Mouse (Mus musculus) lung, embryonic 14.5 days (tissue): ENCODE results near the gene Rbbp4. TPM values are rescaled to one million over a fixed set of nuclear protein-coding genes. Genes with fewer than 3 reads are reported as not detected.
A peak's percentile ranks its signal among the peaks of the same experiment; 100 is the strongest.

Experiments used
- ATAC-seq: fragments of 200-750 bp; cut with Nextera tagmentation; 2 replicates; pipeline ENCODE4 v1.8.0; 2017; ENCODE audit warnings: mild to moderate bottlenecking, moderate TSS enrichment, moderate library complexity; ENCODE audit not compliant: insufficient read depth
- DNase-seq: peaks from one replicate; pipeline ENCODE4 v3.0.0-alpha.2; 2015
- H3K27ac ChIP-seq: fragments of 300-500 bp; sonication (generic); 2 replicates; pipeline ENCODE4 v1.5.1; 2014; ENCODE audit warnings: low read depth, mild to moderate bottlenecking, moderate library complexity
- H3K27me3 ChIP-seq: fragments of 300-500 bp; sonication (generic); 2 replicates; pipeline ENCODE4 v1.6.1; 2014; ENCODE audit warnings: low read length, control low read depth; ENCODE audit not compliant: insufficient read depth
- H3K36me3 ChIP-seq: fragments of 300-500 bp; sonication (generic); 2 replicates; pipeline ENCODE4 v1.6.1; 2014; ENCODE audit warnings: control low read depth; ENCODE audit not compliant: insufficient read depth
- H3K4me1 ChIP-seq: fragments of 300-500 bp; sonication (generic); 2 replicates; pipeline ENCODE4 v1.6.1; 2014; ENCODE audit warnings: antibody characterized with exemption, control low read depth; ENCODE audit not compliant: insufficient read depth
- H3K4me2 ChIP-seq: fragments of 300-500 bp; sonication (generic); 2 replicates; pipeline ENCODE4 v1.6.1; 2014; ENCODE audit warnings: mild to moderate bottlenecking
- H3K4me3 ChIP-seq: fragments of 300-500 bp; sonication (generic); 2 replicates; pipeline ENCODE4 v1.5.1; 2014; ENCODE audit warnings: low read depth, low read length
- H3K9ac ChIP-seq: fragments of 300-500 bp; sonication (generic); 2 replicates; pipeline ENCODE4 v1.6.1; 2014
- H3K9me3 ChIP-seq: fragments of 300-500 bp; sonication (generic); 2 replicates; pipeline ENCODE4 v1.6.1; 2016; ENCODE audit warnings: low read depth, low read length, control low read depth
- CTCF ChIP-seq: IDR thresholded peaks from 2 replicates; pipeline ENCODE4 v1.5.1; 2016; ENCODE audit warnings: antibody characterized with exemption, low read depth
- WGBS: fragments of 180-500 bp; shearing (Covaris S2); extraction: QIAGEN DNeasy Blood & Tissue Kit; methylation state at CpG from one replicate; pipeline ENCODE4 v1.1.7; 2014; 5-methylcytosine and 5-hydroxymethylcytosine counted together
- polyA plus RNA-seq: library from polyadenylated mRNA; unstranded; fragments of >200 nt; fragmentation: Nextera tagmentation; extraction: Ambion mirVana; gene quantifications from 2 replicates; pipeline ENCODE4 v1.2.1, GENCODE M21; 2014

Rbbp4 gene
- polyA plus RNA-seq, 1 experiment from 2014 or later = 387 TPM

DNA sequence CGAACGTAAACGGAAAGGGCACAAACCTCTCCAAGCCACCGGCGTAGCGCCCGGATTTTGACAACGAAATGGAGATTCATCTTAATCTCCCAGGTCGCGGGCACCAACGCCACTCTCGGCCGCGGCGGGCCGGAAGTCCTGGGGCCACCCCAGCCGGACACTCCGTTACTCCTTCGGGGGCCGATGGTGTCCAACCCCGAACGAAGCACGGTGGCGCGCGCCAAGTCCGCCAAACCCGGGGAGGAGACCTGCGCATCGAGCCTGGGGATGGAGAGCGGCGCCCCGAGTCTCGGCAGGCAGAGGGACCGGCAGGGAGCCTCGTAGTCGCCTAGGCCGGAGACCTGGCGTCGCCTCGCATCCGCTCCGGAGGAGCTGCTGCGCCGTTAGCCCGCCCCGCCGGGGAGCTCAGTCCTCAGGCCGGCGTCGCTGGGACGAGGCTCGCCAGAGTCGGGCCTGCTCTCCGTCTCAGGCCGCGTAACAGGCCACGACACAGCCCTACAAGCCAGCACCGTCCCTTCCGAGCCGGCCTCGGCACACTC lies 424 bp downstream of the Rbbp4 start:
- Histone ChIP-seq H3K4me1 (peaks cover 8% of the 10 kb centered on the region; the same call in 1 of the 2 replicates), H3K4me2 (peak overlapping the region; percentile 65), H3K9ac (peak overlapping the region; percentile 96), H3K9me3 (no peaks in the 10 kb centered on the region), H3K36me3 (peaks cover 39% of the 10 kb centered on the region), H3K27ac (peak overlapping the region; percentile 99), H3K27me3 (no peaks in the 10 kb centered on the region), H3K4me3 (peak overlapping the region; percentile 97)
- DNase-seq (peak; percentile 71), ATAC-seq (peak; percentile 45)
- under 1% methylated on average over 62 of the region's 62 CpGs for WGBS
- no peak for TF ChIP-seq CTCF

DNA sequence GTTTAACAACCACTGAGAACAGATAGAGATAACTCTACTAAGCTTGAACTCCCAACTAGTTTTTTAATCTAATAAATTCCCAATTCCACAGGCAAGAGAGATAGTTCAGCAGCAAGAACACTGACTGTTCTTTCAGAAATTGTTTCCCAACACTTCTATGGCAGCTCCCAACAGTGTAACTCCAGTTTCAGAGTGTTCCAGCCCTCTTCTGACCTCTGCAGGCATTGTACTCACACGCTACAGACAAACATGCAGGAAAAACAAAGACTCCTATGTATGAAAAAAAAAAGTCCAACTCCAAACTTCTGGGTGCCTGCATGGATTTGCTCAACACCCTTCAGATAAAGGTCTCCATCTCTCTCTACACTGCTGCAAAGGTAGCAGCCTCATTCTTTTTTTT lies 2.3 kb downstream of the Rbbp4 start:
- Histone ChIP-seq H3K36me3 (peaks cover 56% of the 10 kb centered on the region), H3K4me2 (peak overlapping the region; percentile 65), H3K9ac (peak overlapping the region; percentile 27), H3K4me3 (peak overlapping the region; percentile 97), H3K27ac (no peak overlapping the region), H3K27me3 (no peaks in the 10 kb centered on the region), H3K4me1 (peaks cover 8% of the 10 kb centered on the region; the same call in 1 of the 2 replicates), H3K9me3 (no peaks in the 10 kb centered on the region)
- TF ChIP-seq CTCF = no peak
- ATAC-seq = no peak
- no peak for DNase-seq
- WGBS = 33% methylated on average over 1 of the region's 1 CpGs

DNA sequence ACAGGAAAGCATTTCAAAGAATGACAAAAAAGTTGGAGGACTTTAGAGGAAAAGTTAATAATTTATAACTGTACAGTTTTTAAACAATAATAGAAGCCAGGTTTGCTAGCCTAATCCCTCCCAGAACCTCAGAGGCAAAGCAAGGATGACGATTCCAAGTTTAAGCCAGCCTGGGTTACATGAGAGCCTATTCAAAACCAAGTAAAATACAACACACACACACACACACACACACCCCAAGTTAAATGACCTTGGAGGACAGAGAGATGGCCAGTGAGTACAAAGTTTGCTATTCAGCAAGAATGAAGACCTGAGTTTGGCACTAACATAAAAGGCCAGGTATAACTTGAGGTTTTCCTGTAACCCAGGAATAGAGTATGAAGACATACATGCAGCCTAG lies 9.0 kb downstream of the Rbbp4 start:
- no peak for TF ChIP-seq CTCF
- Histone ChIP-seq H3K4me3 (no peak overlapping the region), H3K4me1 (no peaks in the 10 kb centered on the region), H3K4me2 (no peak overlapping the region), H3K9ac (no peak overlapping the region), H3K9me3 (no peaks in the 10 kb centered on the region), H3K27ac (no peak overlapping the region), H3K27me3 (no peaks in the 10 kb centered on the region), H3K36me3 (peaks cover 88% of the 10 kb centered on the region)
- whole genome bisulfite sequencing = 51% methylated on average over 1 of the region's 1 CpGs
- no peak for DNase-seq
- no peak for ATAC-seq

DNA sequence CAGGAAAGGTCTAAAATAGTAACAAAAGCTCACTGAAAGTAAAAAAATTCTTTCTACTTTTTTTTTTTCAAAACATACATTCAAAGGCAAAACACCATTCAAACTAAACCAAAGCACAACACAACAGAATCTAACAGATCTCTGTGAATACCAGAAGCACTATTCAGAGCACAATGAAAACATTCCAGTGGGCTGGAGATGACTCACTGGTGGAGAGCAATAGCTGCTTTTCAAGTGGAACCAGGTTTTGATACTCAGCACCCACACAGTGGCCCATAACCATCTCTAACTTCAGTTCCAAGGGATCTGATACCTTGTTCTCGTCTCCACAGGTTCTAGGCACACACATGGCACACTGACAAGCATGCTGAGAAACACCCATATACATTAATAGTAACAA lies 10.4 kb downstream of the Rbbp4 start:
- TF ChIP-seq CTCF = no peak
- Histone ChIP-seq H3K27me3 (no peaks in the 10 kb centered on the region), H3K4me2 (no peak overlapping the region), H3K4me3 (no peak overlapping the region), H3K36me3 (peaks cover 90% of the 10 kb centered on the region), H3K4me1 (no peaks in the 10 kb centered on the region), H3K27ac (no peak overlapping the region), H3K9me3 (no peaks in the 10 kb centered on the region), H3K9ac (no peak overlapping the region)
- no peak for DNase-seq
- no peak for ATAC-seq
- 71% methylated on average over 1 of the region's 1 CpGs for WGBS

DNA sequence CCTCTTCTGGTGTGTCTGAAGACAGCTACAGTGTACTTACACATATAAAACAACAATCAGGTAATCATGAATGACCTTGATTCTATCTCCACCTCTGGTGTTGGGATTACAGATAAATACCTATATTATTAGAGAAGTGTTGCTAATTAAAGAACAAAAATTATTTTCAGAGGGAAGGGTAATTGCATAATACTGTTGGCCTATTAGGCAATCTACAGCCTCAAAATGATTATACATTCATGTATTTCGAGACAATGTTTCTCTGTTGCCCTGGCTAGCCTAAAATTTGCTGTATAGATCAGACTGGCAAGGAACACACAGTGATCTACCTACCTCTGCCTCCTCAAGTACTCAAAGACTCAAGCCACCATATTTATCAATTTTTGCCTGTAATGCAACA lies 11.7 kb downstream of the Rbbp4 start:
- no peaks in the 10 kb centered on the region for H3K27me3 ChIP-seq
- H3K4me3 ChIP-seq = no peak overlapping the region
- 78% methylated on average over 1 of the region's 1 CpGs for WGBS
- no peak for TF ChIP-seq CTCF
- ATAC-seq = no peak
- no peak overlapping the region for H3K4me2 ChIP-seq
- no peak overlapping the region for H3K9ac ChIP-seq
- peaks cover 91% of the 10 kb centered on the region for H3K36me3 ChIP-seq
- H3K27ac ChIP-seq = no peak overlapping the region
- H3K4me1 ChIP-seq = no peaks in the 10 kb centered on the region
- H3K9me3 ChIP-seq = no peaks in the 10 kb centered on the region
- DNase-seq = no peak

DNA sequence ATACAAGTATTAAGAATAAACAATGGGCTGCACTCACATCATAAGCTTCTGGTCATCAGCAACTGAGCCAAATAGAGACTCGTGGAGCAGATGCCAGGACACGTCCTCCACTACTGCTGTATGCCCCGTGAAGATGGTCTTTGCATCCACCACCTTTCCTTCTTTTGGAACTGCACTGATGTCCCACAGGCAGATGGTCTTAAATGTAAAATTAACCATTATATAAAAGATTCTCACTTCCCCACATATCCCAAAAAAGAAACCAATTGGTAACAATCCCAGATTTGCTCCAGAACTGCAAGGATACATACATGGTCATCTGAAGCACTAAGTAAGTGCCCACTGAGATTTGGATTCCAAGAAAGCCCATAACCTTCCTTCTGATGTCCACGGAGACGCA lies 13.1 kb downstream of the Rbbp4 start:
- Histone ChIP-seq H3K27ac (no peak overlapping the region), H3K4me3 (no peak overlapping the region), H3K9ac (no peak overlapping the region), H3K27me3 (no peaks in the 10 kb centered on the region), H3K4me1 (no peaks in the 10 kb centered on the region), H3K9me3 (no peaks in the 10 kb centered on the region), H3K4me2 (no peak overlapping the region), H3K36me3 (peaks cover 91% of the 10 kb centered on the region)
- TF ChIP-seq CTCF = no peak
- ATAC-seq (no peak), DNase-seq (no peak)
- 94% methylated on average over 5 of the region's 5 CpGs for WGBS

DNA sequence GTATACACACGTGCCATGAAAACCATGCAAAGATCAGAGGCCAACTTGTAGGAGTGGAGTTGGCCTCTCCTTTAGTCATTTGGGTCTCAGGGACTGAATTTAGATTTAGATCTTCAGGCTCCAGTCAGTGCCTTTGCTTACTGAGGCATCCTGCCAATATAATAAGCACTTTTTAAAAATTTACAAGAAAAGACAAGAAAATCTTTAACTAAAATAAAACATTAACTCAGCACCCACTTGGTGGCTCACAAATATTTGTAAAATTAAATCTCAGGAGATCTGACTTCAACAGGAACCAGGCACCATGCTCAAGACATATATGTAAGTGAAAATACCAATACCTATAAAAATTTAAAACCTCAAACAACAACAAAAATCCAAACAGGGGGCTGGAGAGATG lies 14.3 kb downstream of the Rbbp4 start:
- DNase-seq (no peak), ATAC-seq (no peak)
- TF ChIP-seq CTCF = no peak
- Histone ChIP-seq H3K36me3 (peaks cover 92% of the 10 kb centered on the region), H3K27ac (no peak overlapping the region), H3K9me3 (no peaks in the 10 kb centered on the region), H3K4me1 (no peaks in the 10 kb centered on the region), H3K27me3 (no peaks in the 10 kb centered on the region), H3K4me3 (no peak overlapping the region), H3K9ac (no peak overlapping the region), H3K4me2 (no peak overlapping the region)
- 75% methylated on average over 1 of the region's 1 CpGs for WGBS

DNA sequence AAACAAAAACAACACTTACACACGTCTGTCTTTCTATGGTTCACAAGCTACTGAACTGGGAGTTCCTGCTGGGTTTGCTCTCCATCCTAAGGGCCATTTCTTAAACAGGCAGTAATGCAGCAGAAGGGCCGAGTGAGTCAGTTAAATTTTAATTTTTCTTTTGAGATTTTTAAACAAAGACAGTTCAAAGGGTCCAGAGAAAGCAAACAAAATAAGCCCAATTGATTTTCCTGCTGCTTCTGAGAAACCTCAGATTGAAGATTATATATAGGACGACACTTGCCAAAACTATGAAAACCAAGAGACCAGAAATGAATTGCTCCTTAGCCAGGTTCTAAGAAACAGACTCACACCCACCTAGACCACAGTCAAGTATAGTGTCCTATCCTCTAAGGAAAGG lies 21.3 kb downstream of the Rbbp4 start:
- WGBS = 59% methylated on average over 3 of the region's 3 CpGs
- DNase-seq (no peak), ATAC-seq (no peak)
- Histone ChIP-seq H3K27me3 (no peaks in the 10 kb centered on the region), H3K9ac (no peak overlapping the region), H3K4me3 (no peak overlapping the region), H3K4me1 (no peaks in the 10 kb centered on the region), H3K27ac (no peak overlapping the region), H3K4me2 (no peak overlapping the region), H3K9me3 (no peaks in the 10 kb centered on the region), H3K36me3 (peaks cover 95% of the 10 kb centered on the region)
- TF ChIP-seq CTCF = no peak
